Mouse (Mus musculus): Measurements from ENCODE around the gene Med20. TPM values are rescaled to one million over a fixed set of nuclear protein-coding genes. Genes with fewer than 3 reads are reported as not detected.
"Not testable (repeated sequence)": the region's sequence is repeated elsewhere in the genome, so short reads cannot be mapped to it uniquely, and the experiment has no call there.

Med20 gene
- polyA plus RNA-seq, 1 experiment from 2014 or later, result 48.9 TPM

GRCm38 (mm10) chr17:47616652-47617051 is 5.3 kb downstream of the Med20 start:
- H3K36me3 ChIP-seq, result peaks cover 66% of the 10 kb centered on the region
- H3K4me2 ChIP-seq, result no peak overlapping the region
- ATAC-seq (ENCODE audit: insufficient number of reproducible peaks, low FRiP score, low TSS enrichment, low read depth), result no peak
- no peaks in the 10 kb centered on the region for H3K27me3 ChIP-seq
- H3K4me3 ChIP-seq, result no peak overlapping the region
- no peak overlapping the region for H3K27ac ChIP-seq
- H3K9me3 ChIP-seq, result no peaks in the 10 kb centered on the region
- H3K9ac ChIP-seq, result no peak overlapping the region
- WGBS, result 86% methylated on average over 4 of the region's 4 CpGs
- H3K4me1 ChIP-seq, result peaks cover 12% of the 10 kb centered on the region

GRCm38 (mm10) chr17:47617605-47618307 is 6.4 kb downstream of the Med20 start:
- Histone ChIP-seq H3K4me2 (no peak overlapping the region), H3K4me1 (peaks cover 3% of the 10 kb centered on the region), H3K36me3 (peaks cover 77% of the 10 kb centered on the region), H3K9ac (no peak overlapping the region), H3K27ac (no peak overlapping the region), H3K27me3 (no peaks in the 10 kb centered on the region), H3K9me3 (no peaks in the 10 kb centered on the region), H3K4me3 (no peak overlapping the region)
- ATAC-seq (ENCODE audit: insufficient number of reproducible peaks, low FRiP score, low TSS enrichment, low read depth), result no peak
- 94% methylated on average over 9 of the region's 9 CpGs for WGBS

GRCm38 (mm10) chr17:47618556-47619311 is 7.4 kb downstream of the Med20 start:
- ATAC-seq (ENCODE audit: insufficient number of reproducible peaks, low FRiP score, low TSS enrichment, low read depth), result no peak
- H3K4me2 ChIP-seq, result no peak overlapping the region
- no peak overlapping the region for H3K9ac ChIP-seq
- H3K27me3 ChIP-seq, result no peaks in the 10 kb centered on the region
- H3K9me3 ChIP-seq, result no peaks in the 10 kb centered on the region
- no peak overlapping the region for H3K4me3 ChIP-seq
- no peaks in the 10 kb centered on the region for H3K4me1 ChIP-seq
- no peak overlapping the region for H3K27ac ChIP-seq
- WGBS, result 92% methylated on average over 13 of the region's 13 CpGs
- H3K36me3 ChIP-seq, result peaks cover 82% of the 10 kb centered on the region

GRCm38 (mm10) chr17:47622912-47623554 is 11.7 kb downstream of the Med20 start:
- Histone ChIP-seq H3K4me3 (no peak overlapping the region), H3K4me2 (no peak overlapping the region), H3K4me1 (peaks cover under 1% of the 10 kb centered on the region; the same call in 1 of the 2 replicates), H3K9me3 (no peaks in the 10 kb centered on the region), H3K27ac (no peak overlapping the region), H3K27me3 (no peaks in the 10 kb centered on the region), H3K9ac (no peak overlapping the region), H3K36me3 (peaks cover 67% of the 10 kb centered on the region)
- peak; percentile 61; the same call in 1 of the 2 replicates for ATAC-seq (ENCODE audit: insufficient number of reproducible peaks, low FRiP score, low TSS enrichment, low read depth)
- 85% methylated on average over 14 of the region's 14 CpGs for WGBS

- not testable (repeated sequence) for H3K9me3 ChIP-seq; H3K4me1 ChIP-seq; ATAC-seq (ENCODE audit: insufficient number of reproducible peaks, low FRiP score, low TSS enrichment, low read depth); H3K4me2 ChIP-seq; H3K9ac ChIP-seq; H3K27me3 ChIP-seq; H3K4me3 ChIP-seq; H3K27ac ChIP-seq
- H3K36me3 ChIP-seq, result peaks cover 58% of the 10 kb centered on the region
- WGBS, result 93% methylated on average over 5 of the region's 5 CpGs
Observed at GRCm38 (mm10) chr17:47624572-47624971, 13.2 kb downstream of the Med20 start.

- H3K4me3 ChIP-seq, result no peak overlapping the region
- 100% methylated on average over 2 of the region's 2 CpGs for WGBS
- no peaks in the 10 kb centered on the region for H3K27me3 ChIP-seq
- ATAC-seq (ENCODE audit: insufficient number of reproducible peaks, low FRiP score, low TSS enrichment, low read depth), result no peak
- H3K9ac ChIP-seq, result no peak overlapping the region
- H3K4me1 ChIP-seq, result peaks cover 9% of the 10 kb centered on the region
- H3K4me2 ChIP-seq, result no peak overlapping the region
- no peak overlapping the region for H3K27ac ChIP-seq
- H3K36me3 ChIP-seq, result peaks cover 53% of the 10 kb centered on the region
- H3K9me3 ChIP-seq, result no peaks in the 10 kb centered on the region
Observed at GRCm38 (mm10) chr17:47625088-47625487, 13.7 kb downstream of the Med20 start.

- WGBS, result 82% methylated on average over 5 of the region's 5 CpGs
- no peak overlapping the region for H3K4me3 ChIP-seq
- no peak overlapping the region for H3K4me2 ChIP-seq
- H3K9me3 ChIP-seq, result no peaks in the 10 kb centered on the region
- no peak for ATAC-seq (ENCODE audit: insufficient number of reproducible peaks, low FRiP score, low TSS enrichment, low read depth)
- H3K4me1 ChIP-seq, result peaks cover 18% of the 10 kb centered on the region
- no peak overlapping the region for H3K9ac ChIP-seq
- peaks cover 48% of the 10 kb centered on the region for H3K36me3 ChIP-seq
- H3K27me3 ChIP-seq, result no peaks in the 10 kb centered on the region
- H3K27ac ChIP-seq, result no peak overlapping the region
Observed at GRCm38 (mm10) chr17:47626031-47626430, 14.6 kb downstream of the Med20 start.

- no peak for ATAC-seq (ENCODE audit: insufficient number of reproducible peaks, low FRiP score, low TSS enrichment, low read depth)
- 80% methylated on average over 2 of the region's 2 CpGs for WGBS
- H3K9ac ChIP-seq, result no peak overlapping the region
- H3K4me3 ChIP-seq, result no peak overlapping the region
- no peaks in the 10 kb centered on the region for H3K9me3 ChIP-seq
- no peak overlapping the region for H3K27ac ChIP-seq
- peaks cover 22% of the 10 kb centered on the region for H3K4me1 ChIP-seq
- peaks cover 31% of the 10 kb centered on the region for H3K36me3 ChIP-seq
- H3K27me3 ChIP-seq, result no peaks in the 10 kb centered on the region
- H3K4me2 ChIP-seq, result no peak overlapping the region
Observed at GRCm38 (mm10) chr17:47627791-47628190, 16.4 kb downstream of the Med20 start.

- H3K4me2 ChIP-seq, result peak overlapping the region; percentile 96
- H3K4me1 ChIP-seq, result peaks cover 22% of the 10 kb centered on the region
- H3K9ac ChIP-seq, result peak overlapping the region; percentile 58
- peak overlapping the region; percentile 95 for H3K27ac ChIP-seq
- WGBS, result under 1% methylated on average over 62 of the region's 63 CpGs
- H3K4me3 ChIP-seq, result peak overlapping the region; percentile 79
- peaks cover 18% of the 10 kb centered on the region for H3K36me3 ChIP-seq
- no peaks in the 10 kb centered on the region for H3K9me3 ChIP-seq
- ATAC-seq (ENCODE audit: insufficient number of reproducible peaks, low FRiP score, low TSS enrichment, low read depth), result peak; percentile 96
- H3K27me3 ChIP-seq, result no peaks in the 10 kb centered on the region
Observed at GRCm38 (mm10) chr17:47628851-47629676, 17.7 kb downstream of the Med20 start.

- ATAC-seq (ENCODE audit: insufficient number of reproducible peaks, low FRiP score, low TSS enrichment, low read depth), result no peak; the same call in 1 of the 2 replicates
- H3K27ac ChIP-seq, result peak overlapping the region; percentile 95
- no peaks in the 10 kb centered on the region for H3K9me3 ChIP-seq
- H3K36me3 ChIP-seq, result peaks cover 14% of the 10 kb centered on the region
- peak overlapping the region; percentile 79 for H3K4me3 ChIP-seq
- 1% methylated on average over 60 of the region's 61 CpGs for WGBS
- H3K9ac ChIP-seq, result peak overlapping the region; percentile 58
- H3K27me3 ChIP-seq, result no peaks in the 10 kb centered on the region
- H3K4me2 ChIP-seq, result peak overlapping the region; percentile 96
- H3K4me1 ChIP-seq, result peaks cover 22% of the 10 kb centered on the region
Observed at GRCm38 (mm10) chr17:47629717-47630677, 18.6 kb downstream of the Med20 start.
